Mouse (Mus musculus) cerebellum, postnatal 36 days (tissue): Measurements from ENCODE around the gene Wif1.

Source experiments
- DNase-seq, 2 experiments: peaks; one replicate each; pipeline ENCODE4 v3.0.0; 2021 to 2022; ENCODE audit warnings: mixed read lengths in 2 of 2

Wif1 gene

DNA sequence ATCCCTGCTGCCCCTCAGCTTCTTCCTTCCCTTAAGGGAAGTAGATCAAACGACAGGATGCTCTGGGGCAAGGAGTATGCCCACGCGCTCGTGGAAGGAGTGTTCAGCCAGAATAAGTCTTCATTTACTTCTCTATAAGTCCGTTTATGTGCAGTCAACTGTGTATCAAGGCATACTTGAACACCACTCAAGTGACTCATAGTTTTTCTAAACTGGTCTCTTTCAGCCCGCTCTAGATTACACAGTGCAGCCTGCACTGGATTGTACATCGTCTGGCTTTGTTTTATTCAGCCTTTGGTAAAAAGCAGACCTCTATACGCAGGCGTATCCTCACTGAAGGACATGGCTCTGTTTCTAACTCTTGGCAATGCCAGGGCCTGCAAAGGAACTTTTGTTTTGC is 46.7 kb downstream of the Wif1 start:
- DNase-seq, result no peak

DNA sequence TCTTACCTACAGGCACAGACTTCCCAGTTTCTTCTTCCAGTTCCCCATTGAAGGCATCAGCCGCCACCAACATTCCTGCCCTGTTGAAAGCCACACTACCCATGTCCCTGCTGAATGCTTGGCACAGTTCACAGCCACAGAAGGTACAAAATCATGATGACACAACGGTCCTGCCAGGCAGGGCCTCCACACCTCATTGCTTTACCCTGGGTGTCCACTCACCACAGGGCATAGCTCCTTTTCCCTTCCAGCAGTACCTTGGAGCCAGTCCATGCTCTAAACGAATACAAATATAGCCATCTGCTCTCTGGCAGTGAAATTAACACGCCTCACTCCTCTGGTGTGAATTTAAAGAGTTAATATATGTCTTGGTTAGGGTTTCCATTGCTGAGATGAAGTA is 49.1 kb downstream of the Wif1 start:
- DNase-seq, result no peak

DNA sequence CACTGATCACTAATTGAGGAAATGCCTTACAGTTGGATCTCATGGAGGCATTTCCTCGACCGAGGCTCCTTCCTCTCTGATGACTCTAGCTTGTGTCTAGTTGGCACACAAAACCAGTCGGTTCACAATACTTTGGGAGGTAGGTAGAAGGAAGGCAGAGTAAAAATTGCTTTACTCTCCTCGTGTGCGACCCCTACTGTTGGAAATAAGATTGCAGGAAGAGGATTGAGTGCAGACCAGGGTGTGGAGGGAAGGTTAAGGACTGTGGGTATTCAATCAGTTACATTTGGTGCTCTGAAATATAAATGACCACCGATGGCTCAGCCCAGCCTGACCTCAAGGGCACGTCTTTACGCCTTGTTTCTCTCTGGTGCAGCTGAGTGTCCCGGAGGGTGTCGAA is 49.8 kb downstream of the Wif1 start:
- no peak for DNase-seq

DNA sequence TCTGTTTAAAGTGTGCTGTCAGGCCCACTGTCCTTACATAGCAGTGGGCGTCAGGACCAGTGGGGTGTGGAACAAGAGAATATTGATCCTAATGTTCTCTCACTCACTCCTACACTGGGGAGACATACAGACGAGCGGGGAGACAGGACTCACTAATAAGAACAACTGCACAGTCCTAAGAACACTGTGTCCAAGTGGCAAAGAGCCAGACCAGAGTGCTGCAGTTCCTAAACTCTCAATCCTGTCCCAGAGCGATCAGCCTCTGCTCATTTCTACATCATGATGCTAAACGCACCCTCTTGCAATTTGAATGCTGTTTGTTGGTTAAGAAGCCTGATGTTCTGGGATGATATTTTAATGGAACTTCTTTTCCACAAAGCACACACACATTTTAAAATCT is 54.9 kb downstream of the Wif1 start:
- no peak for DNase-seq

DNA sequence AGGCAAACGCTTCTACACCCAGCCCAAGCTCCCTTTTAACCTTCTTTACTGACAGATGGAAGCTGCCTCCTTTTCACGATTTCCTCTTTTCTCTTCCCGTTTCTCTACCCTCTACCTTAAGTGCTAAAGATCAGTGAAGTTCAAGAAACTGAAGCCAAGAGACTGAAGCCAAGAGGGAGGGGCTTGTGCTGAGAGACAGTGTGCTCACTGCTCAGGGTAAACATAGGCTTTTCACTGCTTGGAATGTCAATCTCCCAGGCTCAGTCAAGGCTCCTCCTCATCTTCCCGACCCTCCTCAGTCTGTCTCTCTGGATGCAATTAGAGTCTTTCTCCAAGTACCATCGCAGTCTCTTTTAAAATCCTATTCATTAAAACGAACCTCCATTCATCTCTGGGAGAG is 55.6 kb downstream of the Wif1 start:
- no peak for DNase-seq

DNA sequence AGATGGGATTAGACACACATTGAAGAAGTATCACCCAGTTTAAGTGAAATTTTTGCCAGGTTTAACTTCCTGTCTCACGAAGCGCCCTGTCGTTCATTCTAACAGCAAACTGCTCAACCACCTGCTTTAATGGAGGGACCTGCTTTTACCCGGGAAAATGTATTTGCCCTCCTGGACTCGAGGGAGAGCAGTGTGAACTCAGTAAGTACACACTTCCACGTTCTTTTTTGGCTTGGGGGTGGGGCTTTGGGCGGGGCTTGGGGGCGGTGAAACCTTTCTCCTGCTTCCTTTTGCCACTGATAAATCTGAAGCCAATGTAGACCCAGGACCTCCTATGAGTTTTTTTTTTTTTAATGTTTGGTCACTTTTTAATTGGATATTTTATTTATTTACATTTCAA is 56.2 kb downstream of the Wif1 start:
- no peak for DNase-seq

DNA sequence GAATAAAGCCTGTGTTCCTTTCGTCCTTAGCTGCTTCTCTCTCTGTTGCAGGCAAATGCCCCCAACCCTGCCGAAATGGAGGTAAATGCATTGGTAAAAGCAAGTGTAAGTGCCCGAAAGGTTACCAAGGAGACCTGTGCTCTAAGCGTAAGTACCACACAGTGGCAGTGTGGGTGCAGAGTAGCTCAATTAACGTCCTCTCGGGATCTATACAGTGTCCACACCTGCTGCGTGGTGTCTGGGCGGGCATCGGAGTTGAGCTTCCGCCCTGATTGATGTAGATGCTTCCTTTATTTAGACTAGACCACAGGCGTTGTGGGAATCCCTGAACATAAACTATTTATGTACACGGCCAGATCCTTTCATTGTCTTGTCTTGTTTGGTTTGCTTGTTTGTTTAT is 62.2 kb downstream of the Wif1 start:
- no peak for DNase-seq

DNA sequence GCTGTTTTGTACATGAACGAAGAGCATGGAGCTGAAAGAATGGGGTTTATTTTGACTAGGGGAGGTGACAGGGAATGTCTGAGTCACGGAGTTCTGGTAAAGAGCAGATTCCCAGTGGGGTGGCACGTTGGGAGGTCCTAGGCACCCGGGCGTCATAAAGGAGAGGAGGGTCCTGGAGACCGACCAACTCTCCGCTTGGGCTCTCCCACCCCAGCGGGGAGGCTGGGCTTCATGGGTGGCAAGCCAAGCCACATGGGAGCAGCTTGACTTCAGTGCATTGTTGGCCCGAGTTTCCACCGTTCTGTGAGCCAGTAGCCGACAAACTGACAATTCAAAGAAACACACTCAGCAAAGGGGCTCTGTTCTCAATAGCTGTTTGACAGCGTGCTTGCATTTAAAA is 64.5 kb downstream of the Wif1 start:
- DNase-seq, result no peak

DNA sequence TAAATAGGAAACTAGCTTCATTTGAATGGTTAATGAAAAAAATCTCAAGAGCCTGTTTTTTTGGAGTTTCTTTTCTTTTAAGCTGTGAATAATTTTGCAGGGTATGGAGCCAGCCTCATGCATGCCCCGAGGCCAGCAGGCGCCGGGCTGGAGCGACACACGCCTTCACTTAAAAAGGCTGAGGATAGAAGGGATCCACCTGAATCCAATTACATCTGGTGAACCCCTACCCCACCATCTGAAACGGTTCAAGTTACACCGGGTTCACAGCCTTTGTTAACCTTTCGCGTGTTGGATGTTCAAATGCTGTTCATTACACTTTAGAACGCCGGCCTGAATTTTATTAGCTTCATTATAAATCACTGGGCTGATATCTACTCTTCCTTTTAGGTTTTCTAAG is 65.9 kb downstream of the Wif1 start:
- DNase-seq, result no peak

DNA sequence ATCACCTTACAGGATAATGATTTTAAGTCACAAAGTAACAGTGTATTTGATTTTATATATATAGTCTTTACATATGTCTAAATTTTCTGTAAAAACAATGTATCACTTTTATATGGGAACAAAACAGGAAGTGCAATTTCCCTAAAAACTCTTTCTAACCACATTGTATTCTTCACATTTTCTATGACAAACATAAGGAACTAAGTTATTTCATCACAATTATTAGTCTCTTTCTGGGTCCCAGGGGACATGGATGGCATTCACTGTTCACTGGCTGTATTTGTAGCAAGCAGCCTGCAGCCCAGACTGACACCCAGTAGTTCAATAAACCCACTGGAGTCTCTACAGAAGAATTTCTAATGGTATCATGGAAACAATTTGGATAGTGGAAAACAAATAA is 82.4 kb downstream of the Wif1 start:
- no peak for DNase-seq

DNA sequence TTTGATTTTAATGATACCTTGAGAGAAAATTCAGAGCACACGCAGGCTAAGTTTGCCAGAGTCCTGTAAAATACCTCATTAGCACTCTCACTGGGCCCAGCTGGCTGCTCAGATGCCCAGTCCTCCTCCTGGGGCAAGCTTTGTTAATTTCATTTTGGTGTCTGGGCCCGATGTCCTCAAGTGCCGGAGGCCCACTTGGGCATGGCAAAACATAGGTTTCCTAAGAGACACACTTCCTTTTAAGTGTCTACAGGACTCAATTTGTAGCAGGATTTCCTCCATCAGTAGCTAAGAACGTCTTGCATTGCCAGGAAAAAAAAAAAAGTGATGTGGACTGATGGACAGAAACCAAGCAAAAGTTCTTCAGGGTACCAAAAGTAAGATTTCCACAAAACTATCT is 82.9 kb downstream of the Wif1 start:
- no peak for DNase-seq

DNA sequence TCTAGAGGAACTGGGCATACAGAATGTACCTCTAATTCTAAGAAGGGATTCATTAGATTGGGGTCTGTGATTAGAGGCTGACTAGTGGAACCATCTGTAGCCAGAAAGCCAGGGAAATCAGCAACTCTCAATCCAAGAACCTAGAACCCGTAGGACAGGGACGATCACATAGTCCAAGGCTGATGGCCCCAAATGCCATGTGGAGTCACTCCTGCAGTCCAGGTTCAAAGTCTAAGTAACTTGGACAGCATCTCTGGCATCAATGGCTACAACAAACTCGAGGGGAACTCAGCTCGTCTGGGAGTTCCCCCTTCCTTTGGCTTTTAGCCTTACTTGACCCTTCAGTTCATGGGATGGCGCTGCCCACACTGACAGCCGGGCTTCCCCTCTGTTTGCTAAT is 87.0 kb downstream of the Wif1 start:
- DNase-seq, result no peak

DNA sequence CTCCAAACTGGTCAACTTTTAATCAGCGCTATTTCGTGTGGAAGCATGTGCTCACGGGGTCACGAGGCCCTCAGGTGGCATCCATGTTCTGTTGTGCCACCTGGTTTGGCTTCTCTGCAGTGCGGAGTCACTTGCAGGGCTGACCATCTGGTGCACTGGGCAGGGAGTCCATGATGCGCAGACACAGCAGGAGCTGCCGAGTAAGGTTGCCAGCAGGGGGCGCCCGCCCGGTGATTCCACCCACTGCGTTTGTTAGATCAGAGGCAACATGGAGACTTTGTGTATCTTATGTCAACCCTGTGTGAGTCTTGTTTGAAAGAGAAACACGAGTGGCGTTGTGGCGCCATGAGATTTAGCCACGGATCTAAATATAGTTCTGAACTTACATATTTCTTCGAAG is 90.7 kb downstream of the Wif1 start:
- DNase-seq, result peak; percentile 36 to 51

DNA sequence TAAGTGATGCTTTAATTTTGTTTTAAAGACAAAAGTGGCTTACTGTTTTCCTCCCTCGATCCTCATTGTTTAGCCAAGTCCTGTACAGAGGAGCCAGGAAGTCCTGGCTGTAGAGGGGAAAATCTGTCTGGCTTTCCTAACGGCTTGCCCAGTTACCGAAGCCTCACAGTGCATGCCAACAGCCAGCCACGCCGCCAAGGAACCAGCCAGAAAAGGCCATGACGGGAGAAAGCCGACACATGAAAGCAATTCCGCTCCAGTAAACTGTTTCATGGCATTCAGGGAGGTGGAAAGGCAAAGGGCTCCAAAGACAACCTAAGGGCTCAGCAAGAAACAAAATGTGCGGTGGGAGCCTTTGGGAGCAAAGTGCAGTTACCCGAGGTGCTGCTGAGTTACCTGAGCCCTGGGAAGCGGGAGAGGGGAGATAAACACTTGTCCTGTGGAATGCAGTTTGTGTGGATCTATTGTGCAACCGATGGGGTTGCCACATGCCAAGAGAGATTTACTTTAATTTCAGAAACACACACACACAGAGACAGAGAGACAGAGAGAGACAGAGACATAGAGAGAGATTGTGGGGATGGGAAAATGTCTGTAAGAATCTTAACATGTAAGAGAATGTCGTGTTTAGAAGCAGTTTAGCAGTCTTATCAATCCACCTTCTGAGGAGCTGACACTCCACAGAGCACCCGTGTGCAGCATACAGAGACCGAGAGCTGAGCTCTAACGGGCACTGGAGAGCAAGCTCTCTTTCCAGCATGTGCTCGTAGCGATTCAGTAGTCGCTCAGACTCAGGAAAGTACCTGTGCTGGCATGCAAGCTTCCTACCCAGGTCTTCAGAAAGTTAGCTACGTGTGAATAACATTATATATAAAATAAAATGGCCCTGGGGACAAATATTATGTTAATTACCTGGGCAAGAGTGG is 95.5 kb downstream of the Wif1 start:
- peak; percentile 12 to 25 for DNase-seq
